Comparison of ENCODE assay signal across 25 mouse cellular contexts in the genomic region with DNA sequence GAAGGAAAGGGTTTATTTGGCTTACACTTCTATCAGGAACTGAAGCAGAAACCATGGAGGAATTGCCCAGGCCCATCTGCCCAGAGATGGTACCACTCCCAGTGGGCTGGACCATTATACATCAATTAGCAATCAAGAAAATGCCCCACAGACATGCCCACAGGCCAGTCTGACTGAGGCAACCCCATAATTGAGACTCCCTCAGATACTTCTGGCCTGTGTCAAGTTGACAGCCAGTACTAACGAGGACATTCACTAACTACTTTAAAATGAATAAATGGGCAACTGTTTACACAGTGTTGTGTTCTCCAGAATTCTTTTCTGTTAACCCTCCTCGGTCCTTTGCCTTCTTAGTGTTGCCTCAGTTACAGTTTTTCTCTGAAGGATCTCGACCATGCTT. TPM values are rescaled to one million over a fixed set of nuclear protein-coding genes. Genes with fewer than 3 reads are reported as not detected.
DNase-seq lines count a peak whose midpoint lies in the region; ATAC-seq and TF ChIP-seq lines count a peak whose summit lies in the region.
"Had no signal": no experiment of that assay in that cellular context is flagged by ENCODE, and none has a peak within 500 bp of the region (broad histone marks: within the 10 kb centered on the region; RNA-seq: fewer than 3 reads in every experiment).

No protein-coding gene starts in this region.

- no peak for ATAC-seq in intestine, embryonic 14.5 days (replicated peaks; ENCODE audit: low FRiP score, low TSS enrichment, low read depth)
- no peak for ATAC-seq in intestine, embryonic 15.5 days
- peak; percentile 13; the same call in 1 of the 2 replicates for ATAC-seq in embryonic facial prominence, embryonic 14.5 days (ENCODE audit: low read depth)
- ATAC-seq in stomach, embryonic 14.5 days (ENCODE audit: insufficient number of reproducible peaks, insufficient read depth, low FRiP score, low read depth) = peak; percentile 55; the same call in 1 of the 2 replicates
- ATAC-seq in stomach, postnatal 0 days (ENCODE audit: low FRiP score, low TSS enrichment) = peak; percentile 25; the same call in 1 of the 2 replicates
- ATAC-seq in hindbrain, postnatal 0 days = no peak
- ATAC-seq in forebrain, embryonic 15.5 days (replicated peaks) = no peak
- no peak for ATAC-seq in kidney, embryonic 15.5 days (replicated peaks; ENCODE audit: low FRiP score)
- ATAC-seq: CD4-positive, CD25-positive, alpha-beta regulatory T cell, adult 4 months; forebrain, embryonic 13.5 days; forebrain, embryonic 16.5 days had no signal

- no peak overlapping the region for H3K4me3 ChIP-seq in intestine, embryonic 14.5 days (ENCODE audit: low read depth, low read length)
- no peak overlapping the region for H3K4me3 ChIP-seq in intestine, embryonic 15.5 days (replicated peaks)
- no peak overlapping the region for H3K4me3 ChIP-seq in embryonic facial prominence, embryonic 14.5 days (ENCODE audit: low read depth, low read length)
- no peak overlapping the region for H3K4me3 ChIP-seq in stomach, embryonic 14.5 days (ENCODE audit: low read depth, low read length)
- no peak overlapping the region for H3K4me3 ChIP-seq in stomach, postnatal 0 days (ENCODE audit: low read depth, low read length)
- no peak overlapping the region for H3K4me3 ChIP-seq in hindbrain, postnatal 0 days (ENCODE audit: low read length)
- no peak overlapping the region for H3K4me3 ChIP-seq in forebrain, embryonic 15.5 days
- no peak overlapping the region for H3K4me3 ChIP-seq in kidney, embryonic 15.5 days (replicated peaks)
- H3K4me3 ChIP-seq: embryonic facial prominence, embryonic 12.5 days; forebrain, embryonic 13.5 days had no signal

- no peaks in the 10 kb centered on the region for H3K27me3 ChIP-seq in intestine, embryonic 14.5 days (replicated peaks; ENCODE audit: control insufficient read depth, insufficient read depth, low read length)
- H3K27me3 ChIP-seq in intestine, embryonic 15.5 days (replicated peaks) = no peaks in the 10 kb centered on the region
- no peaks in the 10 kb centered on the region for H3K27me3 ChIP-seq in embryonic facial prominence, embryonic 14.5 days (replicated peaks; ENCODE audit: control insufficient read depth, insufficient read depth, low read length)
- no peaks in the 10 kb centered on the region for H3K27me3 ChIP-seq in stomach, embryonic 14.5 days (ENCODE audit: control insufficient read depth, insufficient read depth, low read length)
- H3K27me3 ChIP-seq in stomach, postnatal 0 days (ENCODE audit: control insufficient read depth, insufficient read depth, low read length) = no peaks in the 10 kb centered on the region
- H3K27me3 ChIP-seq in hindbrain, postnatal 0 days (ENCODE audit: insufficient read depth, low read length) = no peaks in the 10 kb centered on the region
- H3K27me3 ChIP-seq in forebrain, embryonic 15.5 days = no peaks in the 10 kb centered on the region
- no peaks in the 10 kb centered on the region for H3K27me3 ChIP-seq in kidney, embryonic 15.5 days
- H3K27me3 ChIP-seq: CH12.LX; embryonic facial prominence, embryonic 12.5 days; forebrain, embryonic 13.5 days had no signal

- TF ChIP-seq EP300 in stomach, postnatal 0 days (optimal IDR thresholded peaks at IDR 0.05) = no peak

- no peak for DNase-seq in intestine, embryonic 14.5 days (ENCODE audit: low spot score)
- DNase-seq in embryonic facial prominence, embryonic 14.5 days (ENCODE audit: low spot score) = no peak
- DNase-seq in stomach, postnatal 0 days (ENCODE audit: low spot score) = no peak
- DNase-seq in hindbrain, postnatal 0 days (ENCODE audit: low spot score) = no peak
- DNase-seq: adrenal gland, adult 2 months; adrenal gland, postnatal 10 days; adrenal gland, postnatal 25 days; B cell, adult 2 months; cerebellum, adult 11 months; cerebellum, adult 18-20 months; cerebellum, adult 8-10 months; cerebellum, adult 9-11 months; cerebellum, postnatal 14 days; cerebellum, postnatal 36 days; embryo, embryonic 11 days had no signal

- H3K4me1 ChIP-seq in intestine, embryonic 14.5 days (replicated peaks; ENCODE audit: control insufficient read depth, insufficient read depth, low read length) = peaks cover 4% of the 10 kb centered on the region
- no peaks in the 10 kb centered on the region for H3K4me1 ChIP-seq in intestine, embryonic 15.5 days (replicated peaks)
- H3K4me1 ChIP-seq in embryonic facial prominence, embryonic 14.5 days (ENCODE audit: control insufficient read depth, insufficient read depth, low read length) = no peaks in the 10 kb centered on the region
- peaks cover 4% of the 10 kb centered on the region; the same call in 1 of the 2 replicates for H3K4me1 ChIP-seq in stomach, embryonic 14.5 days (ENCODE audit: control insufficient read depth, insufficient read depth, low read length)
- H3K4me1 ChIP-seq in stomach, postnatal 0 days (replicated peaks; ENCODE audit: control insufficient read depth, insufficient read depth) = no peaks in the 10 kb centered on the region
- no peaks in the 10 kb centered on the region for H3K4me1 ChIP-seq in hindbrain, postnatal 0 days (ENCODE audit: insufficient read depth, low read length)
- H3K4me1 ChIP-seq in forebrain, embryonic 15.5 days = peaks cover 11% of the 10 kb centered on the region
- peaks cover 12% of the 10 kb centered on the region for H3K4me1 ChIP-seq in kidney, embryonic 15.5 days

- H3K27ac ChIP-seq in intestine, embryonic 14.5 days (ENCODE audit: low read depth) = 0 out of 2 replicates have a peak overlapping the region, but pooled peaks have one; percentile 1
- no peak overlapping the region for H3K27ac ChIP-seq in intestine, embryonic 15.5 days
- H3K27ac ChIP-seq in embryonic facial prominence, embryonic 14.5 days (replicated peaks; ENCODE audit: low read depth, low read length) = no peak overlapping the region
- H3K27ac ChIP-seq in stomach, embryonic 14.5 days (ENCODE audit: low read length) = no peak overlapping the region
- H3K27ac ChIP-seq in stomach, postnatal 0 days (replicated peaks) = no peak overlapping the region
- no peak overlapping the region for H3K27ac ChIP-seq in hindbrain, postnatal 0 days
- no peak overlapping the region for H3K27ac ChIP-seq in forebrain, embryonic 15.5 days (replicated peaks)
- H3K27ac ChIP-seq in kidney, embryonic 15.5 days = no peak overlapping the region
- H3K27ac ChIP-seq: embryonic facial prominence, embryonic 12.5 days; forebrain, embryonic 13.5 days had no signal

- no peak overlapping the region for H3K9ac ChIP-seq in intestine, embryonic 14.5 days (ENCODE audit: low read length)
- no peak overlapping the region for H3K9ac ChIP-seq in intestine, embryonic 15.5 days
- no peak overlapping the region for H3K9ac ChIP-seq in embryonic facial prominence, embryonic 14.5 days (ENCODE audit: low read depth, low read length)
- H3K9ac ChIP-seq in stomach, embryonic 14.5 days (replicated peaks; ENCODE audit: low read depth, low read length) = no peak overlapping the region
- H3K9ac ChIP-seq in stomach, postnatal 0 days (ENCODE audit: low read length) = no peak overlapping the region
- H3K9ac ChIP-seq in hindbrain, postnatal 0 days (replicated peaks; ENCODE audit: low read length) = no peak overlapping the region
- no peak overlapping the region for H3K9ac ChIP-seq in forebrain, embryonic 15.5 days (replicated peaks)
- no peak overlapping the region for H3K9ac ChIP-seq in kidney, embryonic 15.5 days
- H3K9ac ChIP-seq: embryonic facial prominence, embryonic 12.5 days; forebrain, embryonic 13.5 days had no signal

- no peaks in the 10 kb centered on the region for H3K9me3 ChIP-seq in intestine, embryonic 14.5 days (ENCODE audit: control insufficient read depth, low read length)
- H3K9me3 ChIP-seq in intestine, embryonic 15.5 days = no peaks in the 10 kb centered on the region
- no peaks in the 10 kb centered on the region for H3K9me3 ChIP-seq in embryonic facial prominence, embryonic 14.5 days (ENCODE audit: control insufficient read depth, low read length)
- no peaks in the 10 kb centered on the region for H3K9me3 ChIP-seq in stomach, embryonic 14.5 days (ENCODE audit: control insufficient read depth, low read depth, low read length)
- H3K9me3 ChIP-seq in stomach, postnatal 0 days (ENCODE audit: control insufficient read depth, low read length) = no peaks in the 10 kb centered on the region
- H3K9me3 ChIP-seq in hindbrain, postnatal 0 days (ENCODE audit: low read length) = no peaks in the 10 kb centered on the region
- H3K9me3 ChIP-seq in forebrain, embryonic 15.5 days = no peaks in the 10 kb centered on the region
- no peaks in the 10 kb centered on the region for H3K9me3 ChIP-seq in kidney, embryonic 15.5 days (replicated peaks)
- H3K9me3 ChIP-seq: embryonic facial prominence, embryonic 12.5 days; forebrain, embryonic 13.5 days had no signal

- H3K36me3 ChIP-seq in intestine, embryonic 14.5 days (ENCODE audit: control insufficient read depth, insufficient read depth, low read length) = no peaks in the 10 kb centered on the region
- no peaks in the 10 kb centered on the region for H3K36me3 ChIP-seq in intestine, embryonic 15.5 days
- H3K36me3 ChIP-seq in embryonic facial prominence, embryonic 14.5 days (ENCODE audit: control insufficient read depth, insufficient read depth, low read length) = no peaks in the 10 kb centered on the region
- H3K36me3 ChIP-seq in stomach, embryonic 14.5 days (ENCODE audit: control insufficient read depth, insufficient read depth, low read length) = no peaks in the 10 kb centered on the region
- H3K36me3 ChIP-seq in stomach, postnatal 0 days (ENCODE audit: control insufficient read depth, insufficient read depth, low read length) = no peaks in the 10 kb centered on the region
- no peaks in the 10 kb centered on the region for H3K36me3 ChIP-seq in hindbrain, postnatal 0 days (ENCODE audit: insufficient read depth, low read length)
- no peaks in the 10 kb centered on the region for H3K36me3 ChIP-seq in forebrain, embryonic 15.5 days
- H3K36me3 ChIP-seq in kidney, embryonic 15.5 days = peaks cover 5% of the 10 kb centered on the region; the same call in 1 of the 2 replicates
- H3K36me3 ChIP-seq: embryonic facial prominence, embryonic 12.5 days; G1E had no signal

- TF ChIP-seq CTCF in stomach, postnatal 0 days (IDR thresholded peaks at IDR 0.05; ENCODE audit: low read depth) = no peak
- no peak for TF ChIP-seq CTCF in hindbrain, postnatal 0 days (IDR thresholded peaks at IDR 0.05; ENCODE audit: low read depth)

- H3K4me2 ChIP-seq in intestine, embryonic 14.5 days (ENCODE audit: low read length) = no peak overlapping the region
- no peak overlapping the region for H3K4me2 ChIP-seq in intestine, embryonic 15.5 days (replicated peaks)
- H3K4me2 ChIP-seq in embryonic facial prominence, embryonic 14.5 days (ENCODE audit: low read depth, low read length) = no peak overlapping the region
- no peak overlapping the region for H3K4me2 ChIP-seq in stomach, embryonic 14.5 days (replicated peaks; ENCODE audit: low read depth, low read length)
- no peak overlapping the region for H3K4me2 ChIP-seq in stomach, postnatal 0 days (replicated peaks; ENCODE audit: low read depth)
- no peak overlapping the region for H3K4me2 ChIP-seq in hindbrain, postnatal 0 days (ENCODE audit: low read depth, low read length)
- H3K4me2 ChIP-seq in forebrain, embryonic 15.5 days (replicated peaks) = no peak overlapping the region
- no peak overlapping the region for H3K4me2 ChIP-seq in kidney, embryonic 15.5 days
- H3K4me2 ChIP-seq: embryonic facial prominence, embryonic 12.5 days; forebrain, embryonic 13.5 days had no signal

- WGBS in intestine, embryonic 14.5 days = 35% methylated on average over 3 of the region's 3 CpGs
- 40% methylated on average over 3 of the region's 3 CpGs for WGBS in intestine, embryonic 15.5 days
- WGBS in embryonic facial prominence, embryonic 14.5 days = 62% methylated on average over 3 of the region's 3 CpGs
- 36% methylated on average over 3 of the region's 3 CpGs for whole genome bisulfite sequencing in stomach, embryonic 14.5 days
- 24% methylated on average over 3 of the region's 3 CpGs for WGBS in stomach, postnatal 0 days
- 56% methylated on average over 3 of the region's 3 CpGs for WGBS in hindbrain, postnatal 0 days
- WGBS in forebrain, embryonic 15.5 days = 22% methylated on average over 3 of the region's 3 CpGs
- WGBS in kidney, embryonic 15.5 days = 64% methylated on average over 3 of the region's 3 CpGs

RNA-seq across cellular contexts. Expression of gene Cryzl2, which starts 4.0 kb away (rescaled TPM):
- 12.6 and 14.6 TPM in 2 replicates for polyA plus RNA-seq in intestine, embryonic 14.5 days (2014; fragmentation: Nextera tagmentation; extraction: Ambion mirVana)
- polyA plus RNA-seq in intestine, embryonic 15.5 days (2015; fragmentation: Nextera tagmentation; extraction: Ambion mirVana) = 9.3 and 11.4 TPM in 2 replicates
- polyA plus RNA-seq in embryonic facial prominence, embryonic 14.5 days (2014; fragmentation: Nextera tagmentation; extraction: Ambion mirVana) = 13.4 and 13.6 TPM in 2 replicates
- polyA plus RNA-seq in stomach, embryonic 14.5 days (2014; fragmentation: Nextera tagmentation; extraction: Ambion mirVana) = 14.8 TPM in 2 replicates
- polyA plus RNA-seq in stomach, postnatal 0 days (2015; fragmentation: Nextera tagmentation; extraction: Ambion mirVana) = 14.8 and 16.4 TPM in 2 replicates
- total RNA-seq in hindbrain, postnatal 0 days (2014; rRNA removed) = 11.4 and 12.9 TPM in 2 replicates
- 10.6 and 11.6 TPM in 2 replicates for polyA plus RNA-seq in hindbrain, postnatal 0 days (2015; fragmentation: Nextera tagmentation; extraction: Ambion mirVana)
- 5.2 and 6.4 TPM in 2 replicates for polyA plus RNA-seq in forebrain, embryonic 15.5 days (2015; fragmentation: Nextera tagmentation; extraction: Ambion mirVana)
- polyA plus RNA-seq in kidney, embryonic 15.5 days (2015; fragmentation: Nextera tagmentation; extraction: Ambion mirVana) = 17.4 and 19.8 TPM in 2 replicates
- polyA plus RNA-seq: G1E had no signal

RNA-seq across cellular contexts. Expression of gene Sec16b, which starts 44.2 kb away (rescaled TPM):
- polyA plus RNA-seq in intestine, embryonic 14.5 days (2014; fragmentation: Nextera tagmentation; extraction: Ambion mirVana) = 6.7 and 7.8 TPM in 2 replicates
- 12.1 and 12.9 TPM in 2 replicates for polyA plus RNA-seq in intestine, embryonic 15.5 days (2015; fragmentation: Nextera tagmentation; extraction: Ambion mirVana)
- 8.0 and 9.8 TPM in 2 replicates for polyA plus RNA-seq in embryonic facial prominence, embryonic 14.5 days (2014; fragmentation: Nextera tagmentation; extraction: Ambion mirVana)
- 6.7 and 7.9 TPM in 2 replicates for polyA plus RNA-seq in stomach, embryonic 14.5 days (2014; fragmentation: Nextera tagmentation; extraction: Ambion mirVana)
- polyA plus RNA-seq in stomach, postnatal 0 days (2015; fragmentation: Nextera tagmentation; extraction: Ambion mirVana) = 5.5 and 6.2 TPM in 2 replicates
- 0.21 and 0.22 TPM in 2 replicates for total RNA-seq in hindbrain, postnatal 0 days (2014; rRNA removed)
- 0.41 and 0.54 TPM in 2 replicates for polyA plus RNA-seq in hindbrain, postnatal 0 days (2015; fragmentation: Nextera tagmentation; extraction: Ambion mirVana)
- 0.34 and 0.38 TPM in 2 replicates for polyA plus RNA-seq in forebrain, embryonic 15.5 days (2015; fragmentation: Nextera tagmentation; extraction: Ambion mirVana)
- 2.2 and 2.6 TPM in 2 replicates for polyA plus RNA-seq in kidney, embryonic 15.5 days (2015; fragmentation: Nextera tagmentation; extraction: Ambion mirVana)
- polyA plus RNA-seq: G1E had no signal

RNA-seq across cellular contexts. Expression of gene Rasal2, which starts 49.9 kb away (rescaled TPM):
- 7.1 and 8.3 TPM in 2 replicates for polyA plus RNA-seq in intestine, embryonic 14.5 days (2014; fragmentation: Nextera tagmentation; extraction: Ambion mirVana)
- polyA plus RNA-seq in intestine, embryonic 15.5 days (2015; fragmentation: Nextera tagmentation; extraction: Ambion mirVana) = 5.4 TPM in 2 replicates
- 12.9 and 14.8 TPM in 2 replicates for polyA plus RNA-seq in embryonic facial prominence, embryonic 14.5 days (2014; fragmentation: Nextera tagmentation; extraction: Ambion mirVana)
- 9.1 and 9.8 TPM in 2 replicates for polyA plus RNA-seq in stomach, embryonic 14.5 days (2014; fragmentation: Nextera tagmentation; extraction: Ambion mirVana)
- 8.6 and 9.0 TPM in 2 replicates for polyA plus RNA-seq in stomach, postnatal 0 days (2015; fragmentation: Nextera tagmentation; extraction: Ambion mirVana)
- total RNA-seq in hindbrain, postnatal 0 days (2014; rRNA removed) = 37.0 TPM in 2 replicates
- polyA plus RNA-seq in hindbrain, postnatal 0 days (2015; fragmentation: Nextera tagmentation; extraction: Ambion mirVana) = 31.3 and 33.7 TPM in 2 replicates
- polyA plus RNA-seq in forebrain, embryonic 15.5 days (2015; fragmentation: Nextera tagmentation; extraction: Ambion mirVana) = 36.6 and 37.8 TPM in 2 replicates
- 8.0 and 8.1 TPM in 2 replicates for polyA plus RNA-seq in kidney, embryonic 15.5 days (2015; fragmentation: Nextera tagmentation; extraction: Ambion mirVana)
- polyA plus RNA-seq: CD4-positive, CD25-positive, alpha-beta regulatory T cell, adult 4 months had no signal

Comparison
In these comparisons a context has a peak if more than half of its experiments do, and no peak if none do; other contexts are left out.
1. ATAC-seq: peak in embryonic facial prominence, embryonic 14.5 days (single experiment), stomach, embryonic 14.5 days (single experiment) and stomach, postnatal 0 days (single experiment); none in intestine, embryonic 14.5 days (single experiment), intestine, embryonic 15.5 days (single experiment), hindbrain, postnatal 0 days (single experiment), forebrain, embryonic 15.5 days (single experiment) and kidney, embryonic 15.5 days (single experiment).